ENCODE assay signal across 13 mouse cellular contexts in the genomic region with DNA sequence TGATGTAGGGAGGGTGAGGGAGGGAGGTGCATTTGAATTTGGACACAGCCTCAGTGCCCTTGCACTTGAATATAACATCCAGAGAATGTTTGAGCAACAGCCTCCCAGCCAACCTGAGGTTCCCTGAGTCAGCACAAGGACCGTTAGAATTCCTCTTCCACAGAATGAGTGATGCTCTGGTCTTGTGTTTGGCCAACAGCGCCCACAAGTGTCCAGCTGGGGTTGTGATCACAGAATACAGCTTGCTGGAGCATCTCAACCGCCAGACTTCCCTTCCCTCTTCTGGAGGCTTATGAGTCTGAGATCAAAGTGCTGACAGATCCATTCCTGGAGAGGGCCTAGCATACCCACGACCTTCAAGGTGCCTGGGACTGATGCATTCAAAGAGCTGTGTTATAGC.
DNase-seq lines count a peak whose midpoint lies in the region; ATAC-seq and TF ChIP-seq lines count a peak whose summit lies in the region.
"Had no signal": no experiment of that assay in that cellular context is flagged by ENCODE, and none has a peak within 500 bp of the region (broad histone marks: within the 10 kb centered on the region; RNA-seq: fewer than 3 reads in every experiment).

No protein-coding gene starts in this region.

- no peak overlapping the region for H3K9ac ChIP-seq in liver, adult 2 months (ENCODE audit: low read depth, low read length)
- no peak overlapping the region for H3K9ac ChIP-seq in liver, embryonic 12.5 days
- H3K9ac ChIP-seq in liver, postnatal 0 days (replicated peaks), result no peak overlapping the region
- H3K9ac ChIP-seq: lung, embryonic 15.5 days; midbrain, embryonic 13.5 days had no signal

- H3K27me3 ChIP-seq in liver, adult 2 months (ENCODE audit: control insufficient read depth, insufficient read depth, low read length), result no peaks in the 10 kb centered on the region
- H3K27me3 ChIP-seq in liver, embryonic 12.5 days (replicated peaks), result peaks cover 11% of the 10 kb centered on the region; the same call in 1 of the 2 replicates
- no peaks in the 10 kb centered on the region for H3K27me3 ChIP-seq in liver, postnatal 0 days (ENCODE audit: insufficient read depth, low read length)

- H3K27ac ChIP-seq in gastrocnemius, adult 2 months, result no peak overlapping the region
- no peak overlapping the region for H3K27ac ChIP-seq in liver, adult 2 months (replicated peaks; ENCODE audit: insufficient read depth, low read depth, low read length)
- no peak overlapping the region for H3K27ac ChIP-seq in liver, embryonic 12.5 days
- no peak overlapping the region for H3K27ac ChIP-seq in liver, postnatal 0 days (ENCODE audit: low read depth)
- H3K27ac ChIP-seq: lung, embryonic 15.5 days; midbrain, embryonic 13.5 days had no signal

- H3K9me3 ChIP-seq in liver, embryonic 12.5 days (replicated peaks), result no peaks in the 10 kb centered on the region
- H3K9me3 ChIP-seq in liver, postnatal 0 days (ENCODE audit: low read length), result no peaks in the 10 kb centered on the region
- H3K9me3 ChIP-seq: lung, embryonic 15.5 days; midbrain, embryonic 13.5 days had no signal

- peaks cover 3% of the 10 kb centered on the region; the same call in 1 of the 2 replicates for H3K79me2 ChIP-seq in liver, adult 2 months (ENCODE audit: control insufficient read depth, insufficient read depth, low read length)

- WGBS in liver, adult 2 months, result 25% methylated on average over 4 of the region's 4 CpGs
- whole genome bisulfite sequencing in liver, embryonic 12.5 days (ENCODE audit: insufficient replicate concordance), result 16% methylated on average over 4 of the region's 4 CpGs
- WGBS in liver, postnatal 0 days (ENCODE audit: insufficient replicate concordance), result 20% methylated on average over 4 of the region's 4 CpGs

- intact Hi-C loops in gastrocnemius, adult 2 months (cut with DNase I), result no loop called here

- peak; percentile 14; the same call in 1 of the 2 replicates for TF ChIP-seq CTCF in gastrocnemius, adult 2 months (IDR thresholded peaks at IDR 0.05)
- peak; percentile 86 for TF ChIP-seq CTCF in liver, adult 2 months (IDR thresholded peaks at IDR 0.05; ENCODE audit: low read depth, low read length)
- TF ChIP-seq CTCF in liver, postnatal 0 days (IDR thresholded peaks at IDR 0.05; ENCODE audit: low read depth), result peak; percentile 69

- no peak for ATAC-seq in liver, embryonic 12.5 days
- ATAC-seq in liver, postnatal 0 days, result no peak
- no peak for ATAC-seq in erythroblast, adult 5-6 weeks (replicated peaks; ENCODE audit: low FRiP score, poor library complexity, severe bottlenecking)
- ATAC-seq: inflammation-experienced regulatory T-cells, adult 6 months; midbrain, embryonic 13.5 days had no signal

- peaks cover 9% of the 10 kb centered on the region for H3K4me1 ChIP-seq in liver, adult 2 months (ENCODE audit: control insufficient read depth, insufficient read depth, low read length)
- H3K4me1 ChIP-seq in liver, embryonic 12.5 days, result peaks cover 71% of the 10 kb centered on the region
- peaks cover 22% of the 10 kb centered on the region for H3K4me1 ChIP-seq in liver, postnatal 0 days (ENCODE audit: insufficient read depth)

- H3K4me3 ChIP-seq in gastrocnemius, adult 2 months, result no peak overlapping the region
- H3K4me3 ChIP-seq in liver, adult 2 months (ENCODE audit: insufficient read depth, low read depth, low read length), result no peak overlapping the region
- H3K4me3 ChIP-seq in liver, embryonic 12.5 days, result no peak overlapping the region
- no peak overlapping the region for H3K4me3 ChIP-seq in liver, postnatal 0 days (ENCODE audit: low read depth, low read length)
- H3K4me3 ChIP-seq: lung, embryonic 15.5 days; midbrain, embryonic 13.5 days had no signal

- H3K4me2 ChIP-seq in liver, embryonic 12.5 days, result no peak overlapping the region
- H3K4me2 ChIP-seq in liver, postnatal 0 days (ENCODE audit: low read depth, low read length), result no peak overlapping the region
- H3K4me2 ChIP-seq: lung, embryonic 15.5 days; midbrain, embryonic 13.5 days had no signal

- no peaks in the 10 kb centered on the region for H3K36me3 ChIP-seq in liver, adult 2 months (ENCODE audit: control insufficient read depth, insufficient read depth, low read length)
- no peaks in the 10 kb centered on the region for H3K36me3 ChIP-seq in liver, embryonic 12.5 days
- H3K36me3 ChIP-seq in liver, postnatal 0 days (replicated peaks; ENCODE audit: insufficient read depth, low read length), result no peaks in the 10 kb centered on the region
- H3K36me3 ChIP-seq: lung, embryonic 15.5 days; midbrain, embryonic 13.5 days had no signal

- TF ChIP-seq EP300 in liver, postnatal 0 days (IDR thresholded peaks at IDR 0.05; ENCODE audit: low read depth), result no peak

- no peak for DNase-seq in gastrocnemius, adult 2 months
- DNase-seq in gastrocnemius, postnatal 4 days (ENCODE audit: low spot score in 2 of 2), result no peak
- peak; percentile 53 for DNase-seq in liver, adult 2 months (ENCODE audit: extremely low read depth, low read depth, low spot score)
- DNase-seq in ZHBTc4 (ENCODE audit: low read depth, low spot score), result peak; percentile 53
- DNase-seq in liver, postnatal 0 days, result peak; percentile 59
- DNase-seq in yolk sac, embryonic 10.5 days (ENCODE audit: low spot score), result no peak
- DNase-seq: gastrocnemius, postnatal 25 days; heart, postnatal 10 days had no signal

- no peak for TF ChIP-seq POLR2A in liver, adult 2 months (IDR thresholded peaks at IDR 0.05; ENCODE audit: extremely low read depth, insufficient read depth, low read length)

Comparison
In these comparisons a context has a peak if more than half of its experiments do, and no peak if none do; other contexts are left out.
1. DNase-seq: peak in liver, adult 2 months (single experiment), ZHBTc4 (single experiment) and liver, postnatal 0 days (single experiment); none in gastrocnemius, adult 2 months (single experiment), gastrocnemius, postnatal 4 days (0 of 2) and yolk sac, embryonic 10.5 days (single experiment).
2. CTCF ChIP-seq: peak in every context shown above with its lines; median percentile 86 in liver, adult 2 months; 69 in liver, postnatal 0 days; 14 in gastrocnemius, adult 2 months.